Mouse (Mus musculus): ENCODE measurements around the gene Cers2.
"Not testable (repeated sequence)": the region's sequence is repeated elsewhere in the genome, so short reads cannot be mapped to it uniquely, and the experiment has no call there.

Cers2 gene

DNA sequence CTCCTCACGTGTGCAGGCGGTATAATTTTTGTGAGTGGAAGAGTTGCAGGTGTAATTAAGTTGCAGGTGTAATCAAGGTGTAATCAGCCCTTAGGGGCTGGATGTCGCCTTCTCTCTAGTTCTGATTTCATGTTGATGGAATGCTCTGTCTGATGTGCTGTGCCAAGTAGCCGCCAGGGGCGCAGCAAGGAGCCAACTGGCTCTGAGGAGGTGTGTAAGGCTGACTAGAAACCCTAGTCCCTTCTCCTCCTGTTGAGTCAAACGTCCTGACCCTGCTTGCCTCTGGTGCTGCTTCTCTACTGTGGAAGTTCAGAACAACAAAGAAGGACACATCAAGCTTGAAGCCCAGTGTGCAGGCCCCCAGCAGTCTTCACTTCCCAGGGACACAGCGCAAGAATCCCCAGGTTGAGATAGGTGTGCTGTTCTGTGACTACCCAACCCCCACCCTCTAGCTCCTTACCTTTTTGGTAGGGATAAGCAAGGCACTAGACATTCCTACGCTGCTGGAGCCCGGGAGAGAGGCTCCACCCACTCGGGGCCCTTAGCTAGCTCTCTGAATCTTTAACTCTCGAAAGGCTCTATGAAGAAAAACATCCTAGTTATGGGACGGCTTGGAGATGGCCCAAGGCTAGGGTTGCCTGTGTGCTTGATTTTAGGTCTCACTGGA lies 3.0 kb downstream of the Cers2 start:
- peak; percentile 51; the same call in 1 of the 2 replicates for ATAC-seq (ENCODE audit: low TSS enrichment)

DNA sequence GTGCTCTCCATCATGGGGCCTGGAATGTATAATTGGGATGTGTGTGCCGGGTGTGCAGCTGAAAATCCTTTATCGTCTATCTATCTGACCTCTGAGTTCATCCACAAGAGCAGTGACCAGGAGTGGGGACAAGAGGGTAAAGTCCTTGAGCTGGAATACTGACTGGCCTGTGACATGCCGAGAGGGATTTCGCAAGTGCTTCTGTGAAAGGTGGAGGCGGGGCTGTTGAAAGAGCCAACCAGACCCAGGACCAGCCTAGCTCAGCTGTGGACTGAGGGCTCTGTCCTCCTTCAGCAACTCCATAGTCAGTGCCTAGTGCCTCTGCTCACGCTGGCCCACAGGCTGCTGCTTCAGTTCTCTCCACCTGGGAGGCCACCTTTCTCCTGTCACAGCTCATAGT lies 4.0 kb downstream of the Cers2 start:
- ATAC-seq (ENCODE audit: low TSS enrichment) = no peak

DNA sequence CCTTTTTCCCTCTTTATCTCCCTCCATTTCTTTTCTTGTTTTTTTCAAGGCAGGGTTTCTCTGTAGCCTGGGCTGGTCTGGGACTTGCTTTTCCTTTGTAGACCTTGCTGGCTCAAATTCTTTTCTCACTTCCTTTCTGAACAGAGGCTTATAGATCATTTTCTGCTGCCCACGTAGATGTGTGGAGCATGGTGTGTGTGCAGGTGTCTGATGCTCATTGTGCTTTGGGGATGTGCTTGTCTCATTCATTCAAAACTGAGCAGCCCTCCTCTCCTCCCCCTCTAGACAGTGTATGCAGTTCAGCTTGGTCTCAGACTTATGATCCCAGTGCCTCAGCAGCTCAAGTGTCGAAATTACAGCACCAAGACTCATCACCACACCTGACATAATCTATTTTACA lies 4.5 kb downstream of the Cers2 start:
- no peak for ATAC-seq (ENCODE audit: low TSS enrichment)

DNA sequence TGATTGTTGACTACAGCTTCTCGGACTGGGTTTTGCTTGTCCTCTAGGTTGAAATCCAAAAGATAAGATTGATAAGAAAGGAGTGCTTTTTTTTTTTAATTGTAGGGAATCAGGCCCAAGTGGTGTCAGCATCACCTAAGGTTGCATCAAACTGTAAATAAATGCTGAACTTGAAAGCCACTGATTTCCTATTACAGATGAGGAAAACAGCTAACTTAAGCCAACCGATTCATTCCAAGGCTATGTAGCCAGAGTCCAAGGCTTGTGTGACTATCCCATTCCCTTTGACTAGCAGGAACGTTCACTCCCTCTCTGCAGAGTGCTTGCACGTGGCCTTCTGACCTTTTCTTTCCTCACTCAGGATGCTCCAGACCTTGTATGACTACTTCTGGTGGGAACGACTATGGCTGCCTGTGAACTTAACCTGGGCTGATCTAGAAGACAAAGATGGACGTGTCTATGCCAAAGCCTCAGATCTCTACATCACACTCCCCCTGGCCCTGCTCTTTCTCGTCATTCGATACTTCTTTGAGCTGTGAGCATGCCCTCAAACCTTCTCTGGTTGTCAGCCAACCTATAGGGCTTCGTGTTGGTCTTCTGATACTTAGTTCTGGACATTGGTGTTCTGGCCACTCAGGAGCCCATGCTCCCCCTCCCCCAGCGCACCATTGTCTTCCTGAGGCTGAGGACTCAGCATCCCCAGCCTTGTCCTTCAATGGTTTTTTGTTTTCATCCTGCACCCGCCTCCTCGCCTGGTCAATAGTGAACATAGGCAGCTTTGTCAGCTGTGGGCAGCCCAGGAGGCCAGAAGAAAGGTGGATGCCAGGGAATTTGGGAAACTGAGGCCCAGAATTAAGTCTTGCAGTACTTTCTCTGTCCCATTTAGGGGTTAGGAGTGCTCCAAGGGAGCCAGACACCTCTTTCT lies 5.4 kb downstream of the Cers2 start:
- no peak for ATAC-seq (ENCODE audit: low TSS enrichment)

DNA sequence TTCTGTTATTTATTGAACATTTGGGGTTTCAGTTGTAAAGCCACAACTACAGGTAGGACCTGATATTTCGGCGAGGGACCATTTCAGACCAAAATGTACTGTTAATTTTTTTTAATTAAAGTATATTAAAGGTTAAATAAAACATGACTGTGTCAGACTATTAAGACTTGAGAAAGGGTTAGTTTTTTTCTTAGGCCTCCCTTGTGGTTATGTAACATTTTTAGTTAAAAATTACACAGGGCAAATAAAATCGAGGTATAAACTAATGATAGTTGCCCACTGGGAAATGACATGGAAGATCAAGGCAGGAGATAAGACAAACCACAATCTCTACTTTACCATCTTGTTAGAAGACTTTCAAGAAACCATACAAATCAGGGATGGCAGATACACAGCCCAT lies 8.8 kb downstream of the Cers2 start:
- ATAC-seq (ENCODE audit: low TSS enrichment) = no peak

DNA sequence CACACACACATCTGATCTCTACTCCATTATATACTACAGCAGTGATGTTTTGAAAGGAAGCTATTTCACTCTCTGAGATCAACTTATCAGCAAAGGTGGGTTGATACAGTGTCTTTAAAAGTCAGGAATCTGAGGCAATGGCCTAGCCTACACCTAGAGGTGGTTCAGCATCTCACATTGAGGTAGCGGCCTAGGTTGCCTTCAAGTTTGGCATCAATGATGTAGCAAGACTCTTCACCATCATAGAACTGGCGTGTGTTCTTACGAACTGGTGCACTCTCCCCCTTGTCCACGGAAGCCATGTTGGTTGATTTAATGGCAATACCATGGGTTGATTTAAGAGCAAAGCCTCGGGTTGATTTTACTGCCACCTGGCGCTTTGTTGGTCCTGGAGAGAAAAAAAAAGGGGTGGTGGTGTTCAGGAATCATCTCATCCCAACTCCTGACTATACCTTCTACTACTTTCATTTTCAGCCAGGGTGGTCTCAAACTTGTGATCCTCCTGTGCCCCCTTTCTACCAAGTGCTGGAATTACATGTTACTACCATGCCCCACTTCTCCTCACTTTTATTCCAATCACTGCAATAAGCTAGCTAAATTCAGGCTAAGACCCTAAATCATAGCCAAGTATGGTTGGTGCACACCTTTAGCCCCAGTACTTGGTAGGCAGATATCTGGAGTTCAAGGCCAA lies 10.0 kb downstream of the Cers2 start:
- ATAC-seq (ENCODE audit: low TSS enrichment) = no peak

DNA sequence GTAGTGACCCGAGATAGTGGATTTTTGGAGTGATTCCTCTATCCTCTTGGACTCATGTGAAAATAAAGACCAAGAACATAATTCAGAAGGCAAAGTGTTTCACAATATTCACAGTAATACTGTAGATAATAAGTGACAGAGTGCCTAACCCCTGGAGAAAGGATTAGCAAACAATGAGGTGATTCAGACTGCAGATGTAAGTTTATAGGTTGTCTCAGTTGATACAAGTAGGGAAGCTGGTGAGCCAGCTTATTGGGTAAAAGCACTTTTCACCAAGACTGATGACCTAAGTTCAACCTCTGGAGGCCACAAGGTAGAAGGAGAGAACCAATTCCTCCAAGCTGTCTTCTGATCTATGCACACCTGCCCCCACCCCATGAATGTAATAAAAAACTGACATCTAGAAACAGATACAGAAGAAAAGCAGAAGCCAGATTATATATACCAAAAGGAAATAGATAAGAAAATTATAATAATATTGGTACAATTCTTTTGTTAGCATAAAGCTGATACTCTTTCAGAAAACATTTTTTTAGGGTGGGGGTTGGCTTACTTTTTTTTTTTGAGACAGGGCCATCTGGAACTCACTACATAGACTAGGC lies 14.3 kb downstream of the Cers2 start:
- no peak for ATAC-seq (ENCODE audit: low TSS enrichment)

DNA sequence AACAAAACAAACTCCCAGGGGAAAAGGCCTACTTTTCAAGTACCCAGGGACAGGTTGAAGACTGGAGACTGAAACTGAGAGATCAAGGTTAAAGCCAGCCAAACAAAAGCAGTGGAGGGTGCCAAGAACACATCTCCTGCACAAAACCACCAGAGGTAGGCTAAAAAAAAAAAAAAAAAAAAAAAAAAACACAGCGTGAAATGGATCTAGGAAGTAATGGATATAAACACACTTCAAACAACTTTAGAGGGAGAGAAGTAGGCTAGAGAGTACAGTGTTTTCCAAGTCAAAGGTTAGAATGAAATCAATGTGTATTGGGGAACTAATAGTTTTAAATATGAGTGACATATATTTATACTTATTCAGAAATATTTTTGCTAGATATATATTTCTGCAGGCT lies 16.9 kb downstream of the Cers2 start:
- no peak for ATAC-seq (ENCODE audit: low TSS enrichment)

DNA sequence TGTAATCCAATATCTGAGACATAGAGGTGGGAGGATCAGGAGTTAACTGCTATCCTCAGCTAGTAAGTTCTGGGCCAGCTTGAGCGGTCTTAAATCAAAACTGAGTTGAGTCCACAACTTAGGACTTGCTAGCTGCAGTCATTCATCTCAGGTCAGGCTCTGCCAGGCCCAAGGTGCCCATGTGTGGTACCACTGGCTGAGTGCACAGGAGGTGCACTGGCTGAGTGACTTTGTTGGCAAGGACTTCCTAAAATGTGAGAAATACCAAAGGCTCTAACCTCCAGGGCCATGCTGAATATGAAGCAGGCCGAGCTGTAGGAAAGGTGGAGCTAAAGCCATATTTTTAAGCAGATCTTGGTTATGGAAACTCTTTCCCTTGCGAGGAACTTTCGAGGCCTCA lies 22.8 kb downstream of the Cers2 start:
- no peak for ATAC-seq (ENCODE audit: low TSS enrichment)

DNA sequence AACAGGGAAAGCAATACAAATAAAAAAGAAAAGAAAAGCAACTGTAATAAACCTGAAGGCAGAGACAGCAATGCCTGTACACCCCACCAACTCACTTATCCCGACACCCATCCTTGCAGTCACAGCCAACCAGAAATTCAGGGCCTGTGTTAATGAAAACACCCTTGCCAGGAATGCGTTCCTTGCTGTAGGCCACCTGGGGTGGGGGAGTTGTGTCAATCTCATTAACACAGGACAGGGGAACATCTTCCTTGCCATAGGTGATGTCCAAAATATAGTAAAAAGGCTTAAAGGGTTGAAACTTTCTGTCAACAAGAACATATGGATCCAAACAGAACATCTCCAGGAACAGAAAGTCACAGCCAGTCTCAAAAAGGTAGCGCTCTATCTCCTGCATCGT lies 23.7 kb downstream of the Cers2 start:
- no peak for ATAC-seq (ENCODE audit: low TSS enrichment)

- not testable (repeated sequence) for ATAC-seq (ENCODE audit: low TSS enrichment)
These were observed 28.9 kb downstream of the Cers2 start for GRCm38 (mm10) chr3:95343356-95344000.

DNA sequence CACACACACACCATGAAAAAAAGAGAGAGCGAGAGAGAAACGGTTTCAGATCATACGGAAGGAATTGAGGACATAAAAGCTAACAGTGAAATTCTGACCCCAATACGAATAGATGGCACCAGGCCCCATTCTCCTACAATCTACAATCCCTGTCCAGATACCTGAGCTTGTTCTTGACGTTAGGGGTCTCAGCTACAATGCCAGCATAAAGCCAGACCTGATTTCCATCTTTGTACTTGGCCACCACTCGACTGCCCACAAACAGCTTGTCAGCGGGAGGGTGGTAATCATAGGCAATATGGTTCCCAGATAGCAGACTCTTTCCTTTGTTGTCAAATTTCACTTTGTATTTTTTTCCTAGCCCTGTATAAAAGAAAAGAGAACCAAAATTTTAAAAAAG lies 31.9 kb downstream of the Cers2 start:
- ATAC-seq (ENCODE audit: low TSS enrichment) = no peak

DNA sequence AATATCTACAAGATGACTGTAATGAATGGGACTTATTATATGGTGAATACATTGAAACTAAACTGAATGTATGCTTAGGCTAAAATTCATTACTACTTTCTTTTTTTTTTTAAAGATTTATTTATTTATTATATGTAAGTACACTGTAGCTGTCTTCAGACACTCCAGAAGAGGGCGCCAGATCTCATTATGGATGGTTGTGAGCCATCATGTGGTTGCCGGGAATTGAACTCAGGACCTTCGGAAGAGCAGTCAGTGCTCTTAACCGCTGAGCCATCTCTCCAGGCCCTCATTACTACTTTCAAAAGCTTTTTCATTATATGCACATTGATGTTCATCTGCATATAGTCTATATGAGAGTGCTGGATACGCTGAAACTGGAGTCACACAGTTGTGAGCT lies 33.8 kb downstream of the Cers2 start:
- ATAC-seq (ENCODE audit: low TSS enrichment) = not testable (repeated sequence)

- ATAC-seq (ENCODE audit: low TSS enrichment) = peak; percentile 55; the same call in 1 of the 2 replicates
These were observed 34.9 kb downstream of the Cers2 start for GRCm38 (mm10) chr3:95349491-95349890.

- ATAC-seq (ENCODE audit: low TSS enrichment) = peak; percentile 74
These were observed 41.4 kb downstream of the Cers2 start for GRCm38 (mm10) chr3:95355911-95356544.

GRCm38 (mm10) chr3:95356701-95357449 lies 42.3 kb downstream of the Cers2 start, which contains the start of gene Setdb1:
Gene Setdb1 (minus strand): TSS chr3:95357202.
- peak; percentile 78 for ATAC-seq (ENCODE audit: low TSS enrichment)

DNA sequence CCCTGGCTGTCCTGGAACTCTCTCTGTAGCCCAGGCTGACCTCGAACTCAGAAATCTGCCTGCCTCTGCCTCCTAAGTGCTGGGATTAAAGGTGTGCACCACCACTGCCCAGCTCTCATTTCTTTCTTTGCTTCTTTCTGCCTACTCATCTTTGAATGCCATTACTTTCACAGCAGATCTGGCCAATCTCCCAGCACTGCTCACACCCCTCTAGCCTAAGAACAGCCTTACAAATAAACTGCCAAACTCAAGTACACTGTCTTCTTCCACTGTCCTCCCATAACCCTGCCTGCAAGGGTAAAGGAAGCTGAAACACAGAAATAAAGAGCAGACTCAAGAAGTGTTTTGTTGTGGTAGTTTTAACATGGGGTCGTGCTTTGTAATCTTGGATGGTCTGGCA lies 43.2 kb downstream of the Cers2 start:
- ATAC-seq (ENCODE audit: low TSS enrichment) = 0 out of 2 replicates have a peak, but pooled peaks have one; percentile 16

DNA sequence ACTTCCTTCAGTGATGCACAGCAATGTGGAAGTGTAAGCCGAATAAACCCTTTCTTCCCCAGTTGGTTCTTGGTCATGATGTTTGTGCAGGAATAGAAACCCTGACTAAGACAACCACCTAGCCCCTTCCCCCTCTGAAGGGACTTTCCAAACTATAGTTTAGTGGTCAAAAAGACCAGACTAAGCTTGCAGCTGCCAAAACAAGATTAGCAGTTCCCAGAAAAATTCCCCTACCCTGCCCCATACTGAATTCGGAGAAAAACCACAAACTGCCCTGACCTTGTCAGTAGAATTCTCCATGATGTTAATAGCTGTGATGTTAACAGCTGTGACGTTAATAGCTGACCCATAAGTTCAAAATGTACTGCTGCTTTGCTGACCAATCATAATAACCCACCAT lies 45.7 kb downstream of the Cers2 start:
- ATAC-seq (ENCODE audit: low TSS enrichment) = not testable (repeated sequence)

- ATAC-seq (ENCODE audit: low TSS enrichment) = no peak
These were observed 55.5 kb downstream of the Cers2 start for GRCm38 (mm10) chr3:95370101-95370500.
